22 mouse cellular contexts compared by ENCODE assay signal in the genomic region with DNA sequence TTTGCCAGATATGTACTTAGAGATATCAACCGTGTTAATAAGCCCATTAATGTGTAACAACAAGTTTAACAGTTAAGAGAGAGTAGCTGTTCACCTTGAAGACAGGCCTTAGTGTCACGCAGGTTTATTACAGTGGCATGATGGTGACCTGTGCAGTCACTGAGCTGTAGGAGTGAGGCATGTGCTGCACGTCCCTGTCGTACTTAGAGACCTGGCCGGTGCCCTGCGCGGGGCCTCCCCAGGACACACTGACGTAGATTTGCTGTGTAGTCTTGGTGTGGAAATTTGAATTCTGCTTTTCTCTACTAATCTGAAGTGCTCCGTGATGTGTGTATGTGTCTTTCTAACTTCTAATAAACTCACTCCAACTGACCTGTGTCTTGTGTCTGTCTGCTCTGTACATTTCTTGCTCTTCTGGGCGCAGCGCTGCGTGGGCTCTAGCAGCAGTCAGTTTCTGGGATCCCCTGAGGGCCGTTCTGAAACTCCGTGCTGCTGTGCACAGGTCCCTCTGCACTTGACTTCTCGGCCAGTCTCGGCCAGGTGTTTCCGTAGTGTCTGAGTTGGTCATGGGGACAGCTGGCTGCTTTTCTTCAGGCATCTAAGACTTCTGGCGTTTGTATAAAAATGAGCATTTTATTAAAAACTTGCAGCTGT. TPM values are rescaled to one million over a fixed set of nuclear protein-coding genes. Genes with fewer than 3 reads are reported as not detected.
DNase-seq lines count a peak whose midpoint lies in the region; ATAC-seq and TF ChIP-seq lines count a peak whose summit lies in the region.
"Had no signal": no experiment of that assay in that cellular context is flagged by ENCODE, and none has a peak within 500 bp of the region (broad histone marks: within the 10 kb centered on the region; RNA-seq: fewer than 3 reads in every experiment).

No protein-coding gene starts in this region.

- H3K27ac ChIP-seq in gastrocnemius, adult 2 months: peak overlapping the region; percentile 70
- 0 out of 2 replicates have a peak overlapping the region, but pooled peaks have one; percentile 33 for H3K27ac ChIP-seq in kidney, adult 2 months (ENCODE audit: insufficient read depth, low read depth, low read length)
- no peak overlapping the region for H3K27ac ChIP-seq in liver, embryonic 13.5 days
- no peak overlapping the region for H3K27ac ChIP-seq in liver, embryonic 11.5 days (ENCODE audit: low read depth, low read length)
- H3K27ac ChIP-seq in intestine, postnatal 0 days (ENCODE audit: low read depth, low read length): peak overlapping the region; percentile 88
- H3K27ac ChIP-seq: embryonic facial prominence, embryonic 13.5 days; forebrain, embryonic 13.5 days; heart, embryonic 13.5 days; hindbrain, embryonic 10.5 days; liver, embryonic 14.5 days; macrophage; midbrain, embryonic 15.5 days; neural tube, embryonic 12.5 days had no signal

- no peak for ATAC-seq in liver, embryonic 13.5 days (ENCODE audit: low read depth)
- no peak for ATAC-seq in liver, embryonic 11.5 days (replicated peaks; ENCODE audit: low FRiP score)
- peak; percentile 74 for ATAC-seq in intestine, postnatal 0 days
- ATAC-seq: forebrain, embryonic 13.5 days; hindbrain, embryonic 16.5 days; midbrain, embryonic 15.5 days; Patski had no signal

- H3K4me2 ChIP-seq in liver, embryonic 13.5 days: no peak overlapping the region
- no peak overlapping the region for H3K4me2 ChIP-seq in liver, embryonic 11.5 days
- peak overlapping the region; percentile 35 for H3K4me2 ChIP-seq in intestine, postnatal 0 days (replicated peaks; ENCODE audit: low read depth)
- H3K4me2 ChIP-seq: embryonic facial prominence, embryonic 13.5 days; forebrain, embryonic 13.5 days; heart, embryonic 13.5 days; midbrain, embryonic 15.5 days; neural tube, embryonic 12.5 days had no signal

- DNase-seq in gastrocnemius, adult 2 months: no peak
- DNase-seq in gastrocnemius, postnatal 14 days: no peak
- DNase-seq in kidney, adult 2 months: no peak
- DNase-seq in kidney, adult 8-10 months: no peak
- no peak for DNase-seq in liver, embryonic 13.5 days
- no peak for DNase-seq in liver, embryonic 11.5 days (ENCODE audit: low spot score)
- no peak for DNase-seq in lung, adult 18-20 months
- DNase-seq: embryo, embryonic 11 days; thymus, postnatal 25 days had no signal

- peaks cover 39% of the 10 kb centered on the region for H3K4me1 ChIP-seq in kidney, adult 2 months (ENCODE audit: control insufficient read depth, insufficient read depth, low read length)
- peaks cover 22% of the 10 kb centered on the region for H3K4me1 ChIP-seq in liver, embryonic 13.5 days (replicated peaks)
- H3K4me1 ChIP-seq in liver, embryonic 11.5 days (replicated peaks; ENCODE audit: control insufficient read depth, insufficient read depth, low read length): peaks cover 9% of the 10 kb centered on the region
- peaks cover under 1% of the 10 kb centered on the region; the same call in 1 of the 2 replicates for H3K4me1 ChIP-seq in intestine, postnatal 0 days (replicated peaks; ENCODE audit: control insufficient read depth, insufficient read depth, low read length)
- H3K4me1 ChIP-seq: embryonic facial prominence, embryonic 13.5 days; midbrain, embryonic 15.5 days had no signal

- H3K27me3 ChIP-seq in kidney, adult 2 months (replicated peaks; ENCODE audit: control insufficient read depth, insufficient read depth, low read length): no peaks in the 10 kb centered on the region
- no peaks in the 10 kb centered on the region for H3K27me3 ChIP-seq in liver, embryonic 13.5 days
- H3K27me3 ChIP-seq in liver, embryonic 11.5 days (replicated peaks; ENCODE audit: control insufficient read depth, insufficient read depth, low read length): no peaks in the 10 kb centered on the region
- H3K27me3 ChIP-seq in intestine, postnatal 0 days (replicated peaks; ENCODE audit: control insufficient read depth, insufficient read depth, low read length): no peaks in the 10 kb centered on the region
- H3K27me3 ChIP-seq: embryonic facial prominence, embryonic 13.5 days; forebrain, embryonic 13.5 days; heart, embryonic 13.5 days; midbrain, embryonic 15.5 days; neural tube, embryonic 12.5 days; Patski had no signal

- peak overlapping the region; percentile 38 for H3K4me3 ChIP-seq in gastrocnemius, adult 2 months
- no peak overlapping the region for H3K4me3 ChIP-seq in kidney, adult 2 months (ENCODE audit: insufficient read depth, low read depth, low read length)
- H3K4me3 ChIP-seq in liver, embryonic 13.5 days (replicated peaks): no peak overlapping the region
- no peak overlapping the region for H3K4me3 ChIP-seq in liver, embryonic 11.5 days (ENCODE audit: low read depth, low read length)
- H3K4me3 ChIP-seq in intestine, postnatal 0 days (ENCODE audit: low read depth, low read length): no peak overlapping the region
- H3K4me3 ChIP-seq: embryonic facial prominence, embryonic 13.5 days; erythroblast, embryonic 14.5 days; forebrain, embryonic 13.5 days; heart, embryonic 13.5 days; hindbrain, embryonic 10.5 days; midbrain, embryonic 15.5 days; neural tube, embryonic 12.5 days had no signal

- WGBS in kidney, adult 2 months: 55% methylated on average over 18 of the region's 18 CpGs
- WGBS in liver, embryonic 13.5 days (ENCODE audit: insufficient replicate concordance): 90% methylated on average over 18 of the region's 18 CpGs
- 93% methylated on average over 18 of the region's 18 CpGs for whole genome bisulfite sequencing in liver, embryonic 11.5 days
- WGBS in intestine, postnatal 0 days: 68% methylated on average over 18 of the region's 18 CpGs

- no peaks in the 10 kb centered on the region for H3K9me3 ChIP-seq in liver, embryonic 13.5 days (replicated peaks)
- H3K9me3 ChIP-seq in liver, embryonic 11.5 days (ENCODE audit: control insufficient read depth, low read length): no peaks in the 10 kb centered on the region
- H3K9me3 ChIP-seq in intestine, postnatal 0 days (ENCODE audit: control insufficient read depth): no peaks in the 10 kb centered on the region
- H3K9me3 ChIP-seq: embryonic facial prominence, embryonic 13.5 days; forebrain, embryonic 13.5 days; G1E; heart, embryonic 13.5 days; hindbrain, embryonic 10.5 days; midbrain, embryonic 15.5 days; neural tube, embryonic 12.5 days had no signal

- 0 out of 2 replicates have a peak overlapping the region, but pooled peaks have one; percentile 31 for H3K9ac ChIP-seq in liver, embryonic 13.5 days
- no peak overlapping the region for H3K9ac ChIP-seq in liver, embryonic 11.5 days (ENCODE audit: low read depth, low read length)
- 0 out of 2 replicates have a peak overlapping the region, but pooled peaks have one; percentile 34 for H3K9ac ChIP-seq in intestine, postnatal 0 days (ENCODE audit: low read depth, low read length)
- H3K9ac ChIP-seq: embryonic facial prominence, embryonic 13.5 days; forebrain, embryonic 13.5 days; heart, embryonic 13.5 days; liver, embryonic 14.5 days; midbrain, embryonic 15.5 days; neural tube, embryonic 12.5 days had no signal

- no peaks in the 10 kb centered on the region for H3K36me3 ChIP-seq in kidney, adult 2 months (ENCODE audit: control insufficient read depth, insufficient read depth, low read length)
- peaks cover 88% of the 10 kb centered on the region for H3K36me3 ChIP-seq in liver, embryonic 13.5 days
- H3K36me3 ChIP-seq in liver, embryonic 11.5 days (ENCODE audit: control insufficient read depth, insufficient read depth, low read length): peaks cover 40% of the 10 kb centered on the region
- H3K36me3 ChIP-seq in intestine, postnatal 0 days (ENCODE audit: control insufficient read depth, insufficient read depth): peaks cover 82% of the 10 kb centered on the region

- intact Hi-C loops in gastrocnemius, adult 2 months (cut with DNase I): loop anchor here (5.0 kb wide), 1 partner anchor 37 kb away; the partner anchor contains the start of gene Klc1
- intact Hi-C loops in gastrocnemius, postnatal 14 days (cut with DNase I; ENCODE audit: low total_unique reads): no loop called here

- TF ChIP-seq CTCF in gastrocnemius, adult 2 months (IDR thresholded peaks at IDR 0.05): no peak
- no peak for TF ChIP-seq CTCF in kidney, adult 2 months (conservative IDR thresholded peaks at IDR 0.05; ENCODE audit: insufficient read depth, insufficient read length, low read depth, low read length)
- no peak for TF ChIP-seq CTCF in intestine, postnatal 0 days (IDR thresholded peaks at IDR 0.05; ENCODE audit: low read depth)

- no peak for TF ChIP-seq POLR2A in kidney, adult 2 months (IDR thresholded peaks at IDR 0.05; ENCODE audit: low read depth, low read length)

RNA-seq across cellular contexts. Expression of gene Xrcc3, which starts 19.0 kb away (rescaled TPM):
- under 1 TPM in 1 of 2 experiments, not detected in 1; 0.47 TPM for total RNA-seq in gastrocnemius, adult 2 months (2021)
- total RNA-seq in gastrocnemius, postnatal 14 days (2021): under 1 TPM; 0.53 to 0.86 TPM
- 5.3 and 6.0 TPM in 2 replicates for polyA plus RNA-seq in kidney, adult 2 months (2012; rRNA removed)
- 3.9 and 5.1 TPM in 2 replicates for polyA plus RNA-seq in liver, embryonic 13.5 days (2015; fragmentation: Nextera tagmentation; extraction: Ambion mirVana)
- polyA plus RNA-seq in liver, embryonic 11.5 days (2014; fragmentation: Nextera tagmentation; extraction: Ambion mirVana): 20.0 and 20.9 TPM in 2 replicates
- polyA plus RNA-seq in intestine, postnatal 0 days (2015; fragmentation: Nextera tagmentation; extraction: Ambion mirVana): 3.4 and 6.1 TPM in 2 replicates

RNA-seq across cellular contexts. Expression of gene Zfyve21, which starts 19.3 kb away (rescaled TPM):
- total RNA-seq in gastrocnemius, adult 2 months (2021): 10 to 100 TPM; 15.6 to 18.0 TPM
- 10 to 100 TPM; 15.1 to 18.6 TPM for total RNA-seq in gastrocnemius, postnatal 14 days (2021)
- polyA plus RNA-seq in kidney, adult 2 months (2012; rRNA removed): 97.0 and 105 TPM in 2 replicates
- polyA plus RNA-seq in liver, embryonic 13.5 days (2015; fragmentation: Nextera tagmentation; extraction: Ambion mirVana): 53.3 and 54.7 TPM in 2 replicates
- 95.5 and 95.6 TPM in 2 replicates for polyA plus RNA-seq in liver, embryonic 11.5 days (2014; fragmentation: Nextera tagmentation; extraction: Ambion mirVana)
- 104 and 107 TPM in 2 replicates for polyA plus RNA-seq in intestine, postnatal 0 days (2015; fragmentation: Nextera tagmentation; extraction: Ambion mirVana)

RNA-seq across cellular contexts. Expression of gene Klc1, which starts 36.0 kb away (rescaled TPM):
- 10 to 100 TPM; 61.5 to 75.9 TPM for total RNA-seq in gastrocnemius, adult 2 months (2021)
- total RNA-seq in gastrocnemius, postnatal 14 days (2021): 10 to 100 TPM; 53.4 to 62.2 TPM
- polyA plus RNA-seq in kidney, adult 2 months (2012; rRNA removed): 40.3 and 44.3 TPM in 2 replicates
- 22.5 and 24.0 TPM in 2 replicates for polyA plus RNA-seq in liver, embryonic 13.5 days (2015; fragmentation: Nextera tagmentation; extraction: Ambion mirVana)
- 56.8 and 59.3 TPM in 2 replicates for polyA plus RNA-seq in liver, embryonic 11.5 days (2014; fragmentation: Nextera tagmentation; extraction: Ambion mirVana)
- polyA plus RNA-seq in intestine, postnatal 0 days (2015; fragmentation: Nextera tagmentation; extraction: Ambion mirVana): 42.9 and 45.7 TPM in 2 replicates

Comparison
In these comparisons a context has a peak if more than half of its experiments do, and no peak if none do; other contexts are left out.
1. H3K27ac ChIP-seq: peak in gastrocnemius, adult 2 months (single experiment), kidney, adult 2 months (single experiment) and intestine, postnatal 0 days (single experiment); none in liver, embryonic 13.5 days (single experiment) and liver, embryonic 11.5 days (single experiment).